28 mouse cellular contexts compared by ENCODE assay signal in genomic region chr2:128102086-128102485, GRCm38 (mm10). TPM values are rescaled to one million over a fixed set of nuclear protein-coding genes. Genes with fewer than 3 reads are reported as not detected.
DNase-seq lines count a peak whose midpoint lies in the region; ATAC-seq lines count a peak whose summit lies in the region.
"Had no signal": no experiment of that assay in that cellular context is flagged by ENCODE, and none has a peak within 500 bp of the region (broad histone marks: within the 10 kb centered on the region; RNA-seq: fewer than 3 reads in every experiment).

No protein-coding gene starts in this region.

- 90% methylated on average over 9 of the region's 9 CpGs for WGBS in midbrain, embryonic 16.5 days
- 92% methylated on average over 9 of the region's 9 CpGs for WGBS in hindbrain, embryonic 11.5 days

- no peak overlapping the region for H3K4me2 ChIP-seq in midbrain, embryonic 16.5 days (ENCODE audit: low read length)
- H3K4me2 ChIP-seq in hindbrain, embryonic 11.5 days (replicated peaks; ENCODE audit: low read depth, low read length) = no peak overlapping the region
- H3K4me2 ChIP-seq: heart, embryonic 15.5 days; hindbrain, embryonic 13.5 days; midbrain, embryonic 13.5 days had no signal

- no peaks in the 10 kb centered on the region for H3K9me3 ChIP-seq in midbrain, embryonic 16.5 days (replicated peaks; ENCODE audit: control insufficient read depth, low read length, poor library complexity, severe bottlenecking)
- no peaks in the 10 kb centered on the region for H3K9me3 ChIP-seq in hindbrain, embryonic 11.5 days (ENCODE audit: control insufficient read depth, low read length)
- H3K9me3 ChIP-seq: heart, embryonic 10.5 days; heart, embryonic 15.5 days; hindbrain, embryonic 13.5 days; midbrain, embryonic 13.5 days had no signal

- no peak overlapping the region for H3K27ac ChIP-seq in midbrain, embryonic 16.5 days (ENCODE audit: low read length)
- H3K27ac ChIP-seq in hindbrain, embryonic 11.5 days (ENCODE audit: low read depth, low read length) = no peak overlapping the region
- H3K27ac ChIP-seq: heart, embryonic 10.5 days; heart, embryonic 15.5 days; hindbrain, embryonic 13.5 days; liver, embryonic 14.5 days; macrophage; midbrain, embryonic 13.5 days; stomach, postnatal 0 days had no signal

- no peak for ATAC-seq in midbrain, embryonic 16.5 days
- ATAC-seq in hindbrain, embryonic 11.5 days (ENCODE audit: low FRiP score) = no peak
- ATAC-seq: activated CD4-positive, CD25-positive, alpha-beta regulatory T cell, adult 4 months; forebrain, embryonic 16.5 days; intestine, embryonic 16.5 days; midbrain, embryonic 13.5 days had no signal

- H3K4me1 ChIP-seq in midbrain, embryonic 16.5 days (ENCODE audit: control insufficient read depth, insufficient read depth, low read length) = no peaks in the 10 kb centered on the region; the same call in 1 of the 2 replicates
- H3K4me1 ChIP-seq in hindbrain, embryonic 11.5 days (replicated peaks; ENCODE audit: control insufficient read depth, insufficient read depth, low read length) = no peaks in the 10 kb centered on the region
- H3K4me1 ChIP-seq: midbrain, embryonic 13.5 days had no signal

- no peaks in the 10 kb centered on the region for H3K27me3 ChIP-seq in midbrain, embryonic 16.5 days (ENCODE audit: control insufficient read depth, insufficient read depth, low read depth, low read length)
- H3K27me3 ChIP-seq in hindbrain, embryonic 11.5 days (ENCODE audit: control insufficient read depth, insufficient read depth, low read length) = no peaks in the 10 kb centered on the region
- H3K27me3 ChIP-seq: heart, embryonic 15.5 days; hindbrain, embryonic 13.5 days; midbrain, embryonic 13.5 days had no signal

- no peak overlapping the region for H3K4me3 ChIP-seq in midbrain, embryonic 16.5 days (ENCODE audit: low read depth, low read length)
- H3K4me3 ChIP-seq in hindbrain, embryonic 11.5 days (ENCODE audit: low read depth, low read length) = no peak overlapping the region
- H3K4me3 ChIP-seq: erythroblast, embryonic 14.5 days; heart, embryonic 10.5 days; heart, embryonic 15.5 days; hindbrain, embryonic 13.5 days; midbrain, embryonic 13.5 days had no signal

- DNase-seq in cerebellum, postnatal 36 days = peak; percentile 22 to 35
- no peak for DNase-seq in cerebellum, adult 9-10 months
- DNase-seq in A20 (ENCODE audit: low read depth, low spot score) (peak; percentile 71), ES-CJ7 (ENCODE audit: low read depth, low spot score) (peak; percentile 8)
- peak; percentile 40 for DNase-seq in gastrocnemius, postnatal 25 days
- no peak for DNase-seq in hindbrain, embryonic 11.5 days (ENCODE audit: low spot score)
- DNase-seq: adrenal gland, adult 2 months; kidney, adult 8-10 months; kidney, postnatal 10 days; liver; lung, adult 2 months; lung, postnatal 10 days; right cerebral cortex, postnatal 25 days; spleen, adult 18-20 months; thymus, adult 18-20 months; thymus, postnatal 25 days had no signal

- no peak overlapping the region for H3K9ac ChIP-seq in midbrain, embryonic 16.5 days (ENCODE audit: low read depth, low read length)
- no peak overlapping the region for H3K9ac ChIP-seq in hindbrain, embryonic 11.5 days (ENCODE audit: low read depth, low read length)
- H3K9ac ChIP-seq: heart, embryonic 15.5 days; hindbrain, embryonic 13.5 days; liver, embryonic 14.5 days; midbrain, embryonic 13.5 days had no signal

- no peaks in the 10 kb centered on the region for H3K36me3 ChIP-seq in midbrain, embryonic 16.5 days (ENCODE audit: control insufficient read depth, insufficient read depth, low read length)
- no peaks in the 10 kb centered on the region for H3K36me3 ChIP-seq in hindbrain, embryonic 11.5 days (ENCODE audit: control insufficient read depth, insufficient read depth, low read length)
- H3K36me3 ChIP-seq: heart, embryonic 10.5 days; heart, embryonic 15.5 days; hindbrain, embryonic 13.5 days; midbrain, embryonic 13.5 days had no signal

RNA-seq across cellular contexts. Expression of gene Bcl2l11, which starts 23.8 kb away (rescaled TPM):
- total RNA-seq in gastrocnemius, postnatal 25 days (2021) = 1 to 10 TPM; 2.4 to 5.1 TPM
- 7.4 and 9.4 TPM in 2 replicates for polyA plus RNA-seq in midbrain, embryonic 16.5 days (2015; fragmentation: Nextera tagmentation; extraction: Ambion mirVana)
- polyA plus RNA-seq in hindbrain, embryonic 11.5 days (2014; fragmentation: Nextera tagmentation; extraction: Ambion mirVana) = 15.7 and 17.2 TPM in 2 replicates

Comparison
In these comparisons a context has a peak if more than half of its experiments do, and no peak if none do; other contexts are left out.
1. DNase-seq: peak in cerebellum, postnatal 36 days (2 of 2), A20 (single experiment), ES-CJ7 (single experiment) and gastrocnemius, postnatal 25 days (single experiment); none in cerebellum, adult 9-10 months (single experiment) and hindbrain, embryonic 11.5 days (single experiment).